Mouse (Mus musculus) hindbrain, embryonic 16.5 days (tissue): ENCODE measurements at regions not wholly inside any gene's neighbourhood (a gene's known extent, or its start where the extent isn't known, plus 50 kb on each side); places are given as distances from the start of the nearest gene placed in this dataset.
A peak's percentile ranks its signal among the peaks of the same experiment; 100 is the strongest.

ENCODE experiments used
- ATAC-seq: fragments of 200-750 bp; cut with Nextera tagmentation; 2 replicates; pipeline ENCODE4 v1.8.0; 2017; ENCODE audit warnings: moderate TSS enrichment, moderate library complexity
- H3K27ac ChIP-seq: fragments of 300-500 bp; sonication (generic); 2 replicates; pipeline ENCODE4 v1.5.1; 2014; ENCODE audit warnings: low read depth, mild to moderate bottlenecking, control low read depth, low read length, moderate library complexity
- H3K27me3 ChIP-seq: fragments of 300-500 bp; sonication (generic); replicated peaks from 2 replicates; pipeline ENCODE4 v1.6.1; 2014; ENCODE audit warnings: low read length; ENCODE audit not compliant: control insufficient read depth, insufficient read depth
- H3K36me3 ChIP-seq: fragments of 300-500 bp; sonication (generic); 2 replicates; pipeline ENCODE4 v1.6.1; 2014; ENCODE audit warnings: mild to moderate bottlenecking, low read length, moderate library complexity, mixed read lengths; ENCODE audit not compliant: control insufficient read depth, insufficient read depth
- H3K4me1 ChIP-seq: fragments of 300-500 bp; sonication (generic); 2 replicates; pipeline ENCODE4 v1.6.1; 2014; ENCODE audit warnings: low read depth, low read length; ENCODE audit not compliant: control insufficient read depth, insufficient read depth
- H3K4me2 ChIP-seq: fragments of 300-500 bp; sonication (generic); 2 replicates; pipeline ENCODE4 v1.6.1; 2014; ENCODE audit warnings: mild to moderate bottlenecking, low read length, control low read depth, moderate library complexity
- H3K4me3 ChIP-seq: fragments of 300-500 bp; sonication (generic); 2 replicates; pipeline ENCODE4 v1.5.1; 2014; ENCODE audit warnings: mild to moderate bottlenecking, low read length, control low read depth, moderate library complexity
- H3K9ac ChIP-seq: fragments of 300-500 bp; sonication (generic); 2 replicates; pipeline ENCODE4 v1.6.1; 2014; ENCODE audit warnings: low read depth, mild to moderate bottlenecking, control low read depth, low read length, moderate library complexity
- H3K9me3 ChIP-seq: fragments of 300-500 bp; sonication (generic); 2 replicates; pipeline ENCODE4 v1.6.1; 2014; ENCODE audit warnings: mild to moderate bottlenecking, low read length, moderate library complexity; ENCODE audit not compliant: control insufficient read depth
- WGBS: fragments of 180-500 bp; shearing (Covaris S2); extraction: QIAGEN DNeasy Blood & Tissue Kit; methylation state at CpG from one replicate; pipeline ENCODE4 v1.1.7; 2014; 5-methylcytosine and 5-hydroxymethylcytosine counted together

DNA sequence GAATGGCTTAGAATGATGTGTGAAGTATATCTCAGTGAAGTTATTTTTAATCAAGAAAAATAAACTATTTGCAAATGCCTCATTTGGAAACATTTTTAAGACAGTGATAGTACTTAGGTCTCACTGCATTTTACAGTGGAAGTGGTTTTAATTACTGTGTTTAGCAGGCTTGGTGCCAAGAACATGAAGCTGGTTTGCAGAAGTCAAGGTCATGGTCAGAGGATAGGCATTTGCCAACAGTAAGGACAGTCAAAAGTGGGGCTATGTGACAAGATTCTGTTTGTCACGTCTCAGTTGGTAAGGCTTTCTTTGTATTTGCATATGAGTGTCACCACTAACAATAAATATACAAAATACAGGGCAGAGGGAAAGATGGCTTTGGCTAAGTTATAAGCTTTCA, 254.2 kb upstream of the Cdyl start:
- Histone ChIP-seq H3K4me3 (no peak overlapping the region), H3K27me3 (no peaks in the 10 kb centered on the region), H3K9me3 (no peaks in the 10 kb centered on the region), H3K4me1 (no peaks in the 10 kb centered on the region), H3K4me2 (no peak overlapping the region), H3K27ac (no peak overlapping the region), H3K36me3 (no peaks in the 10 kb centered on the region), H3K9ac (no peak overlapping the region)
- ATAC-seq, result no peak
- 81% methylated on average over 1 of the region's 1 CpGs for WGBS

DNA sequence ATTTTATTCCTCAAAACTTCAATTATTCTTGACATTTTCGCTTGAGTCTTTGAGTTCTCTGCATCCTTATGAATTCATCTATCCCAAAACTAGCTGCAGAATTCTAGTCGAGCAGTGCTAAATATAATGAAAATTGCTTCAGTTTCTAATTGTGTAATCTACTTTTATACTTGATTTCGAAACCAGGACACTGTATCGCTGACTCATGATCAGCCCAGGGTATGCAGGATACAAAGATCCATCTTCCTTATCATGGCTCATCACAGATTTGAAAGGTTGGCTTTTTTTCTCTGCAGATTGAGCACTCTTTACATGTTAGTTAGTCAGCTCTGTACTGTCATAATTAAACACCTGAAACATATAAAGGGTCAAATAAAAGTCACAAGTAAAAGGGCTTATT, 242.1 kb upstream of the Cdyl start:
- no peak overlapping the region for H3K9ac ChIP-seq

DNA sequence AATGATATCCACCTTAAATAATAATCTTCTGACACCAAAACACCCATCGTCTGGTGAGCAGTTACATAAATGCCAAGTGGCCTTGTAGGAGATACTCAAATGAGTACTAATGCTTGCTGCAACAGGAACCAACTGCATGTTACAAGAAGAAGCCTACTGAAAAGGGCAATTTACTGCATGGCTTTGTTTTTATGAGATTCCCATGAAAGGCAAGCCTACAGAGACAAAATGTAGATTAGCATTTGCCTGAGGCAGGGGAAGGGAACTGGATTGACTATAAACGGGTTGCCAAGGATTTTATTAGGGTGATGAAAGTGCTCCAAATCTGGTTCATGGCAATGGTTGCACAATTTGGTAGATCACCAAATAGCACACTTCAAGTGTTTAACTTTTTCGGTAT, 239.6 kb upstream of the Cdyl start:
- H3K4me3 ChIP-seq, result no peak overlapping the region
- no peak overlapping the region for H3K9ac ChIP-seq
- no peak for ATAC-seq
- no peak overlapping the region for H3K4me2 ChIP-seq
- H3K4me1 ChIP-seq, result no peaks in the 10 kb centered on the region
- no peaks in the 10 kb centered on the region for H3K27me3 ChIP-seq
- 86% methylated on average over 3 of the region's 3 CpGs for WGBS
- H3K36me3 ChIP-seq, result no peaks in the 10 kb centered on the region
- H3K9me3 ChIP-seq, result no peaks in the 10 kb centered on the region
- no peak overlapping the region for H3K27ac ChIP-seq

More for the DNA sequence above, 242.1 kb upstream of the Cdyl start:
- Histone ChIP-seq H3K36me3 (no peaks in the 10 kb centered on the region), H3K4me1 (no peaks in the 10 kb centered on the region), H3K9me3 (no peaks in the 10 kb centered on the region), H3K4me2 (no peak overlapping the region), H3K27me3 (no peaks in the 10 kb centered on the region), H3K27ac (no peak overlapping the region), H3K4me3 (no peak overlapping the region)
- ATAC-seq, result no peak
- 94% methylated on average over 4 of the region's 4 CpGs for WGBS

DNA sequence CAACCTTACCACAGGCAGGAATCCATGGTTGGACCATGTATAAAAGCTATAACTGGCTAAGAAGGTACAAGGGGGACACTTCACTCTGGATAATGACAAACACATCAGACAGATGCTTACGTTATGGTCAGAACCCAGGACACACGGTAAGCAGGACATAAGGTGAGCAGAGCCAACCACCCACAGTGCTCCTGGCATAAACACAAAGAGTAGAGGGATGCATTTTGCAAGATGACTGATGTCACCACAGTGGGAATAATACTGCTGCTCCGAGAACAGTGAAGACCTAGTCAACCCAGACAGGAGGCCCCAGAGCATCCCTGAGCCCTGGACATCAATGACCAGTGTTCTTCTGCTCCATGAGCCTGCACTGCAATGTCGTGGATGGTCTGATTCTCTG, 233.6 kb upstream of the Cdyl start:
- Histone ChIP-seq H3K27ac (no peak overlapping the region), H3K4me1 (no peaks in the 10 kb centered on the region), H3K9ac (no peak overlapping the region), H3K27me3 (no peaks in the 10 kb centered on the region), H3K4me2 (no peak overlapping the region), H3K36me3 (no peaks in the 10 kb centered on the region), H3K4me3 (no peak overlapping the region), H3K9me3 (no peaks in the 10 kb centered on the region)
- 69% methylated on average over 4 of the region's 4 CpGs for WGBS
- no peak for ATAC-seq

DNA sequence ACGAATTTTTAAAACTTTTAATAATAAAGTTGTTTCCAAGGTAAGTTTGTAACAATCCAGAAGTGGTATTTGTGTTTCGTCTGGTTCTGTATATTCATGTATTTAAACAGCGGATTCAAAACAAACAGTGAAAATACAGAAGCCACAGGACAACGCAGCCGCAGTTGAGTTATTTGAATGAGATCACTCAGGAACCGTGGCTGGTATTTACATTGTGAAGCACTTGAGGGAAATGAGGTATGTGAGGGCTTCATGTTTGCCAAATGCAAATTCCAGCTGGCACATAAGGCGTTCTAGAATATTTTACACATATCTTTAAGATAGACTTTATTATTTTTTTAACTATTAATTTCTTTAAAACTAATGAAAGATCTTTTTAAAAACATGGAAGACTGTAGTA, 224.5 kb upstream of the Cdyl start:
- H3K4me3 ChIP-seq, result no peak overlapping the region
- WGBS, result 70% methylated on average over 7 of the region's 7 CpGs
- no peaks in the 10 kb centered on the region for H3K4me1 ChIP-seq
- H3K4me2 ChIP-seq, result no peak overlapping the region
- no peak overlapping the region for H3K27ac ChIP-seq
- no peak for ATAC-seq
- H3K27me3 ChIP-seq, result no peaks in the 10 kb centered on the region
- H3K36me3 ChIP-seq, result no peaks in the 10 kb centered on the region
- no peaks in the 10 kb centered on the region for H3K9me3 ChIP-seq
- H3K9ac ChIP-seq, result no peak overlapping the region

DNA sequence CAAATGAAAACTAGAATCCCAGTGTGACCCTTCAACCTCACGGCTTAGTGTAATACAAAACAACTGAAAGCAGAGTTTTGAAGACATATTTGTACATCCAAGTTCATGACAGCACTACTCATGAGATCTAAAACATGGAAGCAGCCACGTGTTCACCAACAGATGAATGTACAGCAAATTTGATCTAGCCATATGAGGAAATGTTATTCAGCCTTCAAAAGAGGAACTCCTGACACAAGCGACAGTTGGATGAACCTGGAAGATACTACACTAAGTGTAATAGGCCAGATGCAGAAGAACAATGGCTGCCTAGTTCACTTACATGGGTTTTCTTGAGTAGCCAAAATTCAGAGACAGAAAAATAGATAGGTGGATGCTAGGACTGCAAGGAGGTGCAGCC, 212.0 kb upstream of the Cdyl start:
- no peak overlapping the region for H3K27ac ChIP-seq
- no peaks in the 10 kb centered on the region for H3K27me3 ChIP-seq
- no peaks in the 10 kb centered on the region for H3K4me1 ChIP-seq
- no peaks in the 10 kb centered on the region for H3K36me3 ChIP-seq
- H3K9me3 ChIP-seq, result no peaks in the 10 kb centered on the region
- no peak for ATAC-seq
- no peak overlapping the region for H3K9ac ChIP-seq
- WGBS, result 86% methylated on average over 3 of the region's 3 CpGs
- H3K4me3 ChIP-seq, result no peak overlapping the region
- H3K4me2 ChIP-seq, result no peak overlapping the region

DNA sequence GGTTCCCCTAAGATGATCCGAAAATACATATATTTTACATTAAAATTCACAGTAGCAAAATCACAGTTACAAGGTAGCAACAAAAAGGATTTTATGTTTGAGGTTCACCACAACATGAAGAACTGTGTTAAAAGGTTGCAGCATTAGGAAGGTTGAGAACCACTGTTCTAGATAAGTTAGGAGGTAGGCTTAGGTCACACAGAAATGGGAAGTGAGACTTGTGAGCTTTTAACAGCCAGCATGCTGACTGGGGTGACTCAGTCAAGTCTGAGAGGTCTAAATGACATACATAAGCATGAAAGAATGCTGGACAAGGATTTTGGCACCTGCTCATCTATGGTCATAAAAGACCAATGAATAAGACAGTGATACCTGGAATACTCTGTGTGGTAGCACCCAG, 207.2 kb upstream of the Cdyl start:
- no peak overlapping the region for H3K4me3 ChIP-seq
- no peaks in the 10 kb centered on the region for H3K9me3 ChIP-seq
- ATAC-seq, result no peak
- H3K36me3 ChIP-seq, result no peaks in the 10 kb centered on the region
- H3K4me1 ChIP-seq, result no peaks in the 10 kb centered on the region
- no peaks in the 10 kb centered on the region for H3K27me3 ChIP-seq
- H3K27ac ChIP-seq, result no peak overlapping the region
- 83% methylated on average over 1 of the region's 1 CpGs for WGBS
- no peak overlapping the region for H3K9ac ChIP-seq
- no peak overlapping the region for H3K4me2 ChIP-seq

DNA sequence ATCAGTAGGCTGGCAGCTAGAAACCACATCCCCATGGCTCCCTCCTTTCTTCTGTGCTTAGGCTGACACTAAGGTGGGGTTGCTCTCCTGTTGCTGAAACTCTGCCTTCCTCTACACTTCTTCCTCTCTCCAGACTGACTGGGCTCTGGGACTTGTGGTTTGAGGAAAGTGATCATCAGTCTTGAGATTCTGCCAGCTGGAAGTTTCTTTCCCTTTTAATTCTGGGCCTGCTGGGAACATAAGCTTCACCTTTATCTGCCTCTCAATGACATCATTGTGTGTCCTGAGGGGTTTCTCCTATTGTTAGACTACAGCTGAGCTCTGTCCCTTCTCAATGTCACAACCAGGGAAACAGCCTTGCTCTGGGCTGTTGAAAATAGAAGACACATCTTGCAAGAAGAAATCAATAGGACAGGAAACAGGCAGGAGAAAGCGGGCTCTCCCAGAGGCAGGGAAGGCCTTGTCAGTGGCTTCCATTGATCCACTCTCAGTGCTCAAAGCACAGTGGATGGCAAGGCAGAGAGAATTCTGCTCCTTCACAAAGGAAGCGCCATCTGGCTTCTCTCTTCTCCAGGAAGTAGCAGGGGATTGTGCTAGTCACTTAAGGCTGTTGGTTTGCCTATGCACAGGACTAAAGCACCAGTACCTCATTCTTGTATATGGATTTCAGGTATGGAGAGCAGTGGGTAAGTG, 206.3 kb upstream of the Cdyl start:
- Histone ChIP-seq H3K4me1 (no peaks in the 10 kb centered on the region), H3K9me3 (no peaks in the 10 kb centered on the region), H3K4me2 (no peak overlapping the region), H3K4me3 (no peak overlapping the region), H3K9ac (no peak overlapping the region), H3K27me3 (no peaks in the 10 kb centered on the region), H3K36me3 (no peaks in the 10 kb centered on the region), H3K27ac (no peak overlapping the region)
- WGBS, result 69% methylated on average over 2 of the region's 2 CpGs
- ATAC-seq, result peak; percentile 73

DNA sequence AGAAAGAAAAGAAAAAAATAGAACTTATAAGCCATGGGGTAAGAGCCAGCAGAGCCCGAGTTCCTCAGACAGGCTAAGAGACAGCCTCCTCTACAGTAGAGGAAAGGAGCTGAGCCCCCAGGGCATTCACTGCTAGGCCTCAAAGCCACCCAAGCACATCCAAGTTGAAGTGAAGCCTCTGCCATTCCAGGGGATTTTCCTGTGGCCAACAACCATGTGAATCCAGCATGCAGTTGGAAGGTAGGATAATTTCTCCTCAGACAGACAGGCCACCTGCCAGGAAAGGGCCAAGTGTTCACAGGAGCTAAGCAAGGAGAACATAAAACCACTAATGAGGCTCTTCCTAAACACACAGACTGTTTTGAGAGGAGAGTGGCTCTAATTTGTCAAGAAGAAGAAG, 199.6 kb upstream of the Cdyl start:
- Histone ChIP-seq H3K36me3 (no peaks in the 10 kb centered on the region), H3K4me1 (no peaks in the 10 kb centered on the region), H3K9ac (no peak overlapping the region), H3K4me3 (no peak overlapping the region), H3K27me3 (no peaks in the 10 kb centered on the region), H3K9me3 (no peaks in the 10 kb centered on the region), H3K27ac (no peak overlapping the region), H3K4me2 (no peak overlapping the region)
- 89% methylated on average over 1 of the region's 1 CpGs for WGBS
- no peak for ATAC-seq

DNA sequence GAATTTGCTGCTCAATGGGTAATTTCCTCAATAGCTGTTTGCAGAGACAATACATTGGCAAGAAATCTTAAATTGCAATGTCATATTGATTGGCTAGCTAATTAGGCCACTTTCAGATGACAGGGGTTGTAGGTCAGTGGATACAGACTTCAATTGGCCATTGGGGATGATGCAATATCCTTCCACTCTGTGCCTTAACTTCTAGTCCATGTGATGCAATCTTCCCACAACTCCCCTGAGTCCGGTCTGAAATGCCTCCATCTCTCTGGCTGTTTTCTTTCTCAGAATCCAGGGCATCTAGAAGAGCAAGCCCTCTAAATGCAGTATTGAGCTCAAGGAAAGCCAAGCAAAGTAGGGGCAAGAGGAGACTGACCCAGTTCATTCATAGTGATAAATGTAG, 196.4 kb upstream of the Cdyl start:
- no peak overlapping the region for H3K9ac ChIP-seq
- H3K27me3 ChIP-seq, result no peaks in the 10 kb centered on the region
- H3K9me3 ChIP-seq, result no peaks in the 10 kb centered on the region
- no peak overlapping the region for H3K4me3 ChIP-seq
- no peak overlapping the region for H3K4me2 ChIP-seq
- no peak overlapping the region for H3K27ac ChIP-seq
- H3K36me3 ChIP-seq, result no peaks in the 10 kb centered on the region
- no peak for ATAC-seq
- no peaks in the 10 kb centered on the region for H3K4me1 ChIP-seq
- WGBS, result 81% methylated on average over 1 of the region's 1 CpGs
